Mouse (Mus musculus): Measurements from ENCODE around the gene Acsbg1.
A peak's percentile ranks its signal among the peaks of the same experiment; 100 is the strongest.

DNA sequence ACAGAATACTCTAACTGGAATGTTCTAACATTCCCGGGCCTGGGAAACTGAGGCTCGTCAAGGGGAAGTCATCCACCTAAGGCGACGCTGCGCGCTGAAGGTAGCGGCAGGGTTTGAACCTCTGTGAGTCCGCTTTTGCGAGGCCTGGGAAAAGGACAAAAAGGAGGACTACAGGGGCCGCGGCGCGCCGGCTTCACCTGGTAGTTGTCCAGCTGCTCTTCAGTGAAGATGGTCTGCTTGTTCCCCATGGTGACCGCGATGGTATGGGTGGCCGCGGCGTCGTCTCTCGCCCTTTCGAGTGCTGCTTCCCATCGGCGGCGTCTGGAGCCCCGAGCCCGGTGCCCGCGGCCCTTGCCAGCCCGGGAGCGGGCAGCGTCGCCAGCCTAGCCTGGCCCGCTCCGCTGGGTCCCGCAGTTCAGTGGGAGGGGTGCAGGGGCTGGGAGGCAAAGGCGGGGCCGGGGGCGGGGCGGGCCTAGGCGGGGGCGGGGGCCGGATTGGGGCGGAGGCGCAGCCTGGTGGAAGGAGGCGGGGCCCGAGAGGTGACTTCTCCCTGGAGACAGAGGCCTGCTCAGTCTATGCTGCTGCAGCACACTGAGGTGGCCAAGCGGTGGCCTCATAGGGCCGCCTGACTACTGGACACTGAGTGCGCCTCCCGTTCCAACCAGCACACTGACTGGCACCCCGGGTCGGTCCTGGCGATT is 101.7 kb downstream of the Acsbg1 start, which contains the start of gene Cib2:
- peak; percentile 66 for TF ChIP-seq CTCF (IDR thresholded peaks at IDR 0.05)
- TF ChIP-seq EP300 (IDR thresholded peaks at IDR 0.05; ENCODE audit: insufficient read depth, low read depth, low read length): no peak

Data from heart, adult 2 months (tissue).